Mouse (Mus musculus) brain, embryonic 14.5 days (tissue): ENCODE measurements around the gene C1qtnf1. TPM values are rescaled to one million over a fixed set of nuclear protein-coding genes. Genes with fewer than 3 reads are reported as not detected.

Experiments
- DNase-seq: peaks from one replicate; pipeline ENCODE4 v3.0.0-alpha.2; 2011; ENCODE audit warnings: low read depth
- CTCF ChIP-seq: fragments of 200-500 bp; IDR thresholded peaks from 2 replicates; pipeline ENCODE4 v1.5.1; 2012; ENCODE audit warnings: inconsistent platforms, mild to moderate bottlenecking, moderate library complexity, borderline replicate concordance; ENCODE audit not compliant: insufficient read depth, insufficient read length; ENCODE audit errors: extremely low read depth
- POLR2A ChIP-seq: fragments of 200-500 bp; IDR thresholded peaks from 2 replicates; pipeline ENCODE4 v1.6.1; 2012; ENCODE audit warnings: mild to moderate bottlenecking, inconsistent platforms, borderline replicate concordance; ENCODE audit not compliant: poor library complexity, insufficient read depth, insufficient read length, severe bottlenecking; ENCODE audit errors: extremely low read depth
- polyA plus RNA-seq: library from polyadenylated mRNA; depleted of rRNA; stranded (reverse); fragments of >200 nt; gene quantifications from 2 replicates; pipeline ENCODE4 v1.2.3, GENCODE M21; 2012

Gene C1qtnf1
- polyA plus RNA-seq, 1 experiment = 5.9 TPM

DNA sequence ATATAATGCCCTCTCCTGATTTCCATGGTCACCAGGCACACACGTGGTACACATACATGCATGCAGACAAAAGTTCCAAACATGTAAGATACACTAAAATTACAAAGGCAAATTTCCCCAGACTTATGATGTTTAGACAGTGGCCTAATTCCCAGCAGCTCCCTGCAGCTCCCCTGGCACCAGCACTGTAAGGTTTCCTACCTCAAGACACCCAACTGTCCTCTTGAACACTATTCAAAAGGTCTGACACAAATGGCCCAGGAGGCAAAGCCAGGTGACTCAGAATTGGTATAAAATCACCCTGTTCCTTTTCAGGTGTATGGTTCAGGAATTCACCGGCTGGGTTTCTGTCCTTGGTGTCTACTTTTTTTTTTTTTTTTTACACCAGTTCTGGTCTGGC, 24.8 kb upstream of the C1qtnf1 start:
- TF ChIP-seq POLR2A = no peak
- no peak for TF ChIP-seq CTCF
- no peak for DNase-seq

- TF ChIP-seq CTCF = no peak
Measured at GRCm38 (mm10) chr11:118403951-118404899, 23.8 kb upstream of the C1qtnf1 start.

GRCm38 (mm10) chr11:118405311-118405710, 22.7 kb upstream of the C1qtnf1 start:
- TF ChIP-seq CTCF = no peak
- TF ChIP-seq POLR2A = no peak
- DNase-seq = no peak

More at GRCm38 (mm10) chr11:118403951-118404899, 23.8 kb upstream of the C1qtnf1 start:
- no peak for DNase-seq

GRCm38 (mm10) chr11:118406521-118406920, 21.5 kb upstream of the C1qtnf1 start:
- no peak for DNase-seq
- TF ChIP-seq POLR2A (no peak), CTCF (no peak)

DNA sequence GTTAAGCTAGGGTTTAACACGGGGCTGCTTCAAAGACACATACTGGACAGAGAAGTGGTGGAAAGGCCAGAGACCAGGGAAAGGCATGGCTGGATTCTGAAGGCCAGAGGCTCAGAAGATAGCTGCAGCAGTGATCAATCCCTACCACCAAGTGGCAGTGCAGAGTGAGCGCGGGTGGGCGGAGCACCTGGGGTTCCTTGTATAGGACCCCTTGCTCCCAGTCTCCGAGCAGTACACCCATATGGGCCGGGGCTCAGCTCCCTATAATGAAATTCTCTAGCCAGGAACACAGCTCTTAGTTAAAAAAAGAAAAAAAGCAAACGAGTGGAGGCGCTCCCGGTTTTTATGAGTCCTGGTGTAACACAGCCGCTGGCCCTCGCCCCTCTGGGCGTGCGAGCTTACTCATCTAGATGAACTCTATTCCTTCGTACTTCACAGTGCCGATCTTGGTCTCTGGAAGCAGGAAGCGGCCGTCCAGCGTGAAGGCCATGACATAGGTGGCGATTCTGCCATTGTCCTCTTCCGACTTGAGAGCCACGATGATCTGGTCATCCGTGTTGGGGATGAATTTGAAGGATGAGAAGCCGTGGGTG, 20.6 kb upstream of the C1qtnf1 start:
- TF ChIP-seq POLR2A = no peak
- peak; percentile 25; the same call in 1 of the 2 replicates for TF ChIP-seq CTCF
- DNase-seq = no peak

- DNase-seq = no peak
- TF ChIP-seq CTCF = no peak
- no peak for TF ChIP-seq POLR2A
Measured at GRCm38 (mm10) chr11:118408051-118408740, 19.8 kb upstream of the C1qtnf1 start.

- TF ChIP-seq CTCF (no peak), POLR2A (no peak)
- DNase-seq = no peak
Measured at GRCm38 (mm10) chr11:118409106-118410072, 18.6 kb upstream of the C1qtnf1 start.

GRCm38 (mm10) chr11:118410073-118410444, 17.9 kb upstream of the C1qtnf1 start:
- TF ChIP-seq CTCF (no peak), POLR2A (no peak)

DNA sequence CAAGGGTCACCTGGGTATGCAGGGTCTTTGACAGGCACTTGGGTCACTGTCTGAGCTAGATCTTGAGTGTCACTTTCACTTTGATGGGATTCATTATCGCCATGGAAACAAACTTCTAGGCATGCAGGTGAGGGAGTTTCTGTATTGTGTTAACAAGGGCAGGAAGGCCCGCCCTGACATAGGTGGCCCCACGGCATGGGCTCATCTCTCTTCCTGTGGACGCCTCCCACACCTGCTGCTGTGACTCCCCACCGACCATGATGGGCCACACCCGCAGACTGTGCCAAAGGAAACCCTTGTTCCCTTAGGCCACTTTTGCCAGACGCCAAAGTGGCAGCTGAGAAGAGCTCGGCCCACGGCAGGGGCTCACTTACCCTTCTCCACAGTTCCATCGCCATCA, 17.5 kb upstream of the C1qtnf1 start:
- no peak for DNase-seq
- TF ChIP-seq CTCF = no peak
- TF ChIP-seq POLR2A = no peak

More at GRCm38 (mm10) chr11:118410073-118410444, 17.9 kb upstream of the C1qtnf1 start:
- DNase-seq = no peak

- DNase-seq = no peak
- TF ChIP-seq CTCF (no peak), POLR2A (no peak)
Measured at GRCm38 (mm10) chr11:118411271-118411670, 16.7 kb upstream of the C1qtnf1 start.
